Mouse (Mus musculus): ENCODE data around the gene Krt4.

DNA sequence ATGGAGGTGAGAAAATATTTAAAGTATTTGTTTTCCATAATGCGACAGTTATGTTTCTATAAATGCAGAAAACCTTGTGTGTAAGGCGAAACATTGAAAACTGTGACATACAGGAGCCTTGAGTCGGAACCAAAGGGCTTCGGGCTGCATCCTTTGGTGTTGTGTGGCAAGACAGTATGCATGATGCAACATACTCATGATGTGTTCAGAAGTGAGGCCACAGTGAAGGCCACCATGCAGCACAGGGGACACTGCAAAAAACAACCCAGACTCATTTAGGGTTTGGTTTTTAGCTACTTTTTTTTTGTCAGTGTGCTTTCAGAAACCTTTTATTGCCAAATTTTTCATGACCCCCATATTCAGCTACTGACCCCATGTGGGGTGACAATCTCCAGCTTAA lies 29.3 kb downstream of the Krt4 start:
- TF ChIP-seq CTCF (IDR thresholded peaks at IDR 0.05) (no peak), EP300 (IDR thresholded peaks at IDR 0.05) (no peak)

Data from lung, postnatal 0 days (tissue).